Comparison of ENCODE assay signal across 14 mouse cellular contexts in genomic region chr3:87169402-87170015, GRCm38 (mm10). TPM values are rescaled to one million over a fixed set of nuclear protein-coding genes. Genes with fewer than 3 reads are reported as not detected.
A peak's percentile ranks its signal among the peaks of the same experiment; 100 is the strongest.
DNase-seq lines count a peak whose midpoint lies in the region; ATAC-seq and TF ChIP-seq lines count a peak whose summit lies in the region.
"Had no signal": no experiment of that assay in that cellular context is flagged by ENCODE, and none has a peak within 500 bp of the region (broad histone marks: within the 10 kb centered on the region; RNA-seq: fewer than 3 reads in every experiment).

No protein-coding gene starts in this region.

- peak overlapping the region; percentile 54; the same call in 1 of the 2 replicates for H3K9ac ChIP-seq in heart, embryonic 12.5 days
- H3K9ac ChIP-seq in embryonic facial prominence, embryonic 11.5 days (replicated peaks; ENCODE audit: low read length) = no peak overlapping the region; the same call in 1 of the 2 replicates
- H3K9ac ChIP-seq in forebrain, postnatal 0 days = no peak overlapping the region
- no peak overlapping the region for H3K9ac ChIP-seq in midbrain, embryonic 11.5 days (ENCODE audit: low read length)

- WGBS in heart, embryonic 12.5 days = 20% methylated on average over 5 of the region's 5 CpGs
- 42% methylated on average over 5 of the region's 5 CpGs for WGBS in embryonic facial prominence, embryonic 11.5 days
- 49% methylated on average over 5 of the region's 5 CpGs for WGBS in forebrain, postnatal 0 days
- 51% methylated on average over 5 of the region's 5 CpGs for WGBS in midbrain, embryonic 11.5 days

- intact Hi-C loops in heart, postnatal 25 days (cut with DNase I) = no loop called here

- no peaks in the 10 kb centered on the region for H3K9me3 ChIP-seq in heart, embryonic 12.5 days (replicated peaks)
- H3K9me3 ChIP-seq in embryonic facial prominence, embryonic 11.5 days (replicated peaks; ENCODE audit: control insufficient read depth, low read length) = no peaks in the 10 kb centered on the region
- H3K9me3 ChIP-seq in forebrain, postnatal 0 days (ENCODE audit: low read length) = no peaks in the 10 kb centered on the region
- H3K9me3 ChIP-seq in midbrain, embryonic 11.5 days (ENCODE audit: control insufficient read depth, low read length) = no peaks in the 10 kb centered on the region

- no peak for TF ChIP-seq CTCF in forebrain, postnatal 0 days (IDR thresholded peaks at IDR 0.05; ENCODE audit: low read depth)

- no peaks in the 10 kb centered on the region for H3K27me3 ChIP-seq in heart, embryonic 12.5 days (replicated peaks)
- H3K27me3 ChIP-seq in embryonic facial prominence, embryonic 11.5 days (ENCODE audit: control insufficient read depth, insufficient read depth, low read length) = no peaks in the 10 kb centered on the region
- H3K27me3 ChIP-seq in forebrain, postnatal 0 days (ENCODE audit: insufficient read depth, low read length) = no peaks in the 10 kb centered on the region
- H3K27me3 ChIP-seq in midbrain, embryonic 11.5 days (ENCODE audit: control insufficient read depth, insufficient read depth, low read length) = no peaks in the 10 kb centered on the region
- H3K27me3 ChIP-seq: Patski had no signal

- no peak overlapping the region for H3K4me3 ChIP-seq in heart, embryonic 12.5 days
- no peak overlapping the region for H3K4me3 ChIP-seq in embryonic facial prominence, embryonic 11.5 days (ENCODE audit: low read depth, low read length)
- no peak overlapping the region for H3K4me3 ChIP-seq in forebrain, postnatal 0 days (ENCODE audit: low read depth, low read length)
- no peak overlapping the region for H3K4me3 ChIP-seq in midbrain, embryonic 11.5 days (ENCODE audit: low read depth, low read length)

- H3K4me1 ChIP-seq in heart, embryonic 12.5 days (replicated peaks) = peaks cover 85% of the 10 kb centered on the region
- peaks cover 20% of the 10 kb centered on the region for H3K4me1 ChIP-seq in embryonic facial prominence, embryonic 11.5 days (ENCODE audit: control insufficient read depth, insufficient read depth, low read length)
- peaks cover 16% of the 10 kb centered on the region for H3K4me1 ChIP-seq in forebrain, postnatal 0 days (ENCODE audit: insufficient read depth)
- peaks cover 35% of the 10 kb centered on the region for H3K4me1 ChIP-seq in midbrain, embryonic 11.5 days (ENCODE audit: control insufficient read depth, insufficient read depth, low read length)

- ATAC-seq in heart, embryonic 12.5 days (ENCODE audit: insufficient number of reproducible peaks, low FRiP score) = no peak
- no peak for ATAC-seq in embryonic facial prominence, embryonic 11.5 days (replicated peaks; ENCODE audit: insufficient number of reproducible peaks, low FRiP score, low TSS enrichment, low read depth)
- no peak for ATAC-seq in forebrain, postnatal 0 days
- no peak for ATAC-seq in midbrain, embryonic 11.5 days (ENCODE audit: low FRiP score)
- ATAC-seq: CD4-positive, CD25-positive, alpha-beta regulatory T cell, adult 4 months; Patski had no signal

- no peak for DNase-seq in heart, postnatal 25 days (ENCODE audit: low spot score)
- no peak for DNase-seq in embryonic facial prominence, embryonic 11.5 days (ENCODE audit: low spot score)
- DNase-seq in forebrain, postnatal 0 days = no peak
- DNase-seq in midbrain, embryonic 11.5 days (ENCODE audit: low spot score, missing footprints) = peak; percentile 68
- DNase-seq in embryo, embryonic 11 days = no peak
- no peak for DNase-seq in urinary bladder, adult 2 months (ENCODE audit: low spot score)
- no peak for DNase-seq in frontal cortex, adult 2 months (ENCODE audit: extremely low spot score in 1 of 2, low spot score in 1 of 2)
- DNase-seq: adrenal gland, postnatal 14 days; cerebellum, adult 11 months; kidney, adult 9 months; lung, postnatal 14 days had no signal

- H3K36me3 ChIP-seq in heart, embryonic 12.5 days = no peaks in the 10 kb centered on the region
- no peaks in the 10 kb centered on the region for H3K36me3 ChIP-seq in embryonic facial prominence, embryonic 11.5 days (replicated peaks; ENCODE audit: control insufficient read depth, insufficient read depth, low read depth, low read length)
- H3K36me3 ChIP-seq in forebrain, postnatal 0 days (ENCODE audit: insufficient read depth) = no peaks in the 10 kb centered on the region
- H3K36me3 ChIP-seq in midbrain, embryonic 11.5 days (ENCODE audit: control insufficient read depth, insufficient read depth, low read length) = no peaks in the 10 kb centered on the region

- no peak overlapping the region for H3K27ac ChIP-seq in heart, embryonic 12.5 days (ENCODE audit: poor library complexity, severe bottlenecking)
- no peak overlapping the region for H3K27ac ChIP-seq in embryonic facial prominence, embryonic 11.5 days (replicated peaks; ENCODE audit: low read depth, low read length)
- H3K27ac ChIP-seq in forebrain, postnatal 0 days (ENCODE audit: low read depth, low read length) = no peak overlapping the region
- no peak overlapping the region for H3K27ac ChIP-seq in midbrain, embryonic 11.5 days (ENCODE audit: low read depth, low read length)

- H3K4me2 ChIP-seq in heart, embryonic 12.5 days = peak overlapping the region; percentile 32
- peak overlapping the region; percentile 17; the same call in 1 of the 2 replicates for H3K4me2 ChIP-seq in embryonic facial prominence, embryonic 11.5 days (ENCODE audit: low read depth, low read length)
- peak overlapping the region; percentile 13; the same call in 1 of the 2 replicates for H3K4me2 ChIP-seq in forebrain, postnatal 0 days (ENCODE audit: low read depth)
- no peak overlapping the region for H3K4me2 ChIP-seq in midbrain, embryonic 11.5 days

RNA-seq across cellular contexts. Expression of gene Kirrel, which starts 5.0 kb away (rescaled TPM):
- polyA plus RNA-seq in heart, embryonic 12.5 days (2016; fragmentation: Nextera tagmentation; extraction: Ambion mirVana) = 19.6 and 20.1 TPM in 2 replicates
- total RNA-seq in heart, postnatal 25 days (2021) = 1 to 10 TPM; 7.1 to 8.4 TPM
- polyA plus RNA-seq in embryonic facial prominence, embryonic 11.5 days (2014; fragmentation: Nextera tagmentation; extraction: Ambion mirVana) = 12.0 and 13.4 TPM in 2 replicates
- 4.7 and 6.9 TPM in 2 replicates for total RNA-seq in forebrain, postnatal 0 days (2014; rRNA removed)
- polyA plus RNA-seq in forebrain, postnatal 0 days (2015; fragmentation: Nextera tagmentation; extraction: Ambion mirVana) = 1.1 and 2.2 TPM in 2 replicates
- polyA plus RNA-seq in midbrain, embryonic 11.5 days (2014; fragmentation: Nextera tagmentation; extraction: Ambion mirVana) = 6.4 and 7.4 TPM in 2 replicates
- 23.5 and 23.6 TPM in 2 replicates for polyA plus RNA-seq in urinary bladder, adult 2 months (2012; rRNA removed)
- polyA plus RNA-seq in frontal cortex, adult 2 months (2012; rRNA removed) = 5.4 and 5.5 TPM in 2 replicates
- polyA plus RNA-seq: CD4-positive, CD25-positive, alpha-beta regulatory T cell, adult 4 months had no signal
